Mouse (Mus musculus) thymus, adult 2 months (tissue): ENCODE data around the gene Rnase4.

ENCODE experiments used
- CTCF ChIP-seq: fragments of 200-500 bp; IDR thresholded peaks from 2 replicates; pipeline ENCODE4 v1.5.1; 2012; ENCODE audit warnings: mild to moderate bottlenecking, control low read depth, low read length, moderate library complexity, borderline replicate concordance; ENCODE audit not compliant: control insufficient read depth, poor library complexity, insufficient read depth; ENCODE audit errors: extremely low read depth
- POLR2A ChIP-seq: fragments of 200-500 bp; IDR thresholded peaks from 2 replicates; pipeline ENCODE4 v1.6.1; 2012; ENCODE audit warnings: mild to moderate bottlenecking, low read length, control low read depth, moderate library complexity; ENCODE audit not compliant: control insufficient read depth, poor library complexity, insufficient read depth; ENCODE audit errors: extremely low read depth

- no peak for TF ChIP-seq CTCF
- TF ChIP-seq POLR2A, result no peak
Measured at GRCm38 (mm10) chr14:51145521-51145920, 54.6 kb downstream of the Rnase4 start.
